Mouse (Mus musculus) heart, postnatal 0 days (tissue): ENCODE results near the gene Mier2. TPM values are rescaled to one million over a fixed set of nuclear protein-coding genes. Genes with fewer than 3 reads are reported as not detected.

Experiments used
- ATAC-seq: fragments of 200-750 bp; cut with Nextera tagmentation; 2 replicates; pipeline ENCODE4 v1.8.0; 2017; ENCODE audit warnings: low read depth, moderate number of reproducible peaks, moderate library complexity; ENCODE audit not compliant: insufficient read depth
- DNase-seq: peaks from one replicate; pipeline ENCODE4 v3.0.0-alpha.2; 2016; ENCODE audit warnings: low spot score
- H3K27ac ChIP-seq: fragments of 300-500 bp; sonication (generic); 2 replicates; pipeline ENCODE4 v1.5.1; 2014; ENCODE audit warnings: low read depth, mild to moderate bottlenecking
- H3K27me3 ChIP-seq: fragments of 300-500 bp; sonication (generic); 2 replicates; pipeline ENCODE4 v1.6.1; 2014; ENCODE audit warnings: low read length, mixed read lengths; ENCODE audit not compliant: control insufficient read depth, insufficient read depth
- H3K36me3 ChIP-seq: fragments of 300-500 bp; sonication (generic); replicated peaks from 2 replicates; pipeline ENCODE4 v1.6.1; 2014; ENCODE audit warnings: low read length, mixed read lengths; ENCODE audit not compliant: control insufficient read depth, insufficient read depth
- H3K4me1 ChIP-seq: fragments of 300-500 bp; sonication (generic); 2 replicates; pipeline ENCODE4 v1.6.1; 2014; ENCODE audit warnings: antibody characterized with exemption; ENCODE audit not compliant: control insufficient read depth, insufficient read depth
- H3K4me2 ChIP-seq: fragments of 300-500 bp; sonication (generic); 2 replicates; pipeline ENCODE4 v1.6.1; 2014; ENCODE audit warnings: low read depth, mild to moderate bottlenecking, low read length, moderate library complexity
- H3K4me3 ChIP-seq: fragments of 300-500 bp; sonication (generic); 2 replicates; pipeline ENCODE4 v1.5.1; 2014; ENCODE audit warnings: low read depth, low read length
- H3K9ac ChIP-seq: fragments of 300-500 bp; sonication (generic); replicated peaks from 2 replicates; pipeline ENCODE4 v1.6.1; 2014; ENCODE audit warnings: low read depth, low read length, mixed read lengths
- H3K9me3 ChIP-seq: fragments of 300-500 bp; sonication (generic); replicated peaks from 2 replicates; pipeline ENCODE4 v1.6.1; 2016; ENCODE audit warnings: low read length; ENCODE audit not compliant: control insufficient read depth
- CTCF ChIP-seq: IDR thresholded peaks from 2 replicates; pipeline ENCODE4 v1.5.1; 2016; ENCODE audit warnings: antibody characterized with exemption, control low read depth, low read depth
- EP300 ChIP-seq: IDR thresholded peaks from 2 replicates; pipeline ENCODE4 v1.6.1; 2016; ENCODE audit warnings: antibody characterized with exemption, low read depth
- WGBS: fragments of 180-500 bp; shearing (Covaris S2); extraction: QIAGEN DNeasy Blood & Tissue Kit; methylation state at CpG from one replicate; pipeline ENCODE4 v1.1.7; 2014; 5-methylcytosine and 5-hydroxymethylcytosine counted together
- polyA plus RNA-seq: library from polyadenylated mRNA; unstranded; fragments of >200 nt; fragmentation: Nextera tagmentation; extraction: Ambion mirVana; gene quantifications from 2 replicates; pipeline ENCODE4 v1.2.1, GENCODE M21; 2015
- total RNA-seq: library from RNA; depleted of rRNA; stranded (reverse); fragments of >200 nt; gene quantifications from 2 replicates; pipeline ENCODE4 v1.2.3, GENCODE M21; 2014; ENCODE audit warnings: low replicate concordance; rRNA removed

The Mier2 gene
- total RNA-seq = 32.7 and 47.8 TPM in 2 replicates
- polyA plus RNA-seq = 11.8 and 12.0 TPM in 2 replicates

DNA sequence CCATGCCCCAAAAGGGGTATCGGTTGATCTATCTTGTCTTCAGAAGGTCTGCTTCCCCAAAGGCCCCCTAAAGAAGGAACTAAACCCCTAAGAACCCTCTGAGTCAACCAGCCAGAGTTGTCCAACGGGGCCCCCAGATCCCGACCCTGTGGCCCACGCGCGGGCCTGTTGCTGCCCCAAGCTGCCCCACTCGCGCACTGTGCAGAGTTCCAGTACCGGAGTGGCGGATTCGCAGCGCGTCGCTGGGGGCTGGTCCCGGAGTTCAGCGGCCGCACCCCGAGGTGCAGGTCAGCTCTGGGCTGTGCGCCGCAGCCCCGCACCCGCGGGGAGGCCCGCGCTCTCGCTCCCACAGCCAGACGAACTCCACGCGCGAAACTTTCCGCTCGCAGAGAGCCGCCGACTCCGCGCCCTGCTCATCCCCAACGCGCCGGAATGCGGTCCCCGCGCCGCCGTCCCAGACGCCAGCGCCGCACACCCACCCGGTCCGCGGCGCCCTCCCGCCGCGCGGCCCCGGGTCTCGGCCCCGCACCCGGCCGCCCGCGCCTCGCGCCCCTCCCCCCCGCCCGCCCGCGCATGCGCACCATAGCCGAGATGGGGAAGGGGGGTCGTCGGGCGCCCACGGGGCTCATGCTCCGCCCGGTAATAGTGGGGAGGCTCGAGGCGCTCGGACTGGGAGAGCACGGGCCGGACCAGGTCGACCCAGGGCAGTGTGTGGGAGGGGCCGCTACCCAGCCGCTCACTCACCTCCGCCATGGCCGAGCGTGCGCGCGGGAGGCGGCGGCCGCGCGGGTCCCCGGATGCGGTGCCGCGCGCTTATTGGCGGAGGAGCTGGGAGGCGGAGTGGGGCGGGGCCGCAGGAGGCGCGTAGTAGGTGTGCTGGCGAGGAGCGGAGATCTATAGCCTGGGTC, at the start of gene Mier2:
TSS of gene Mier2 (minus strand) at position 870 of the 908 bp plus-strand sequence.
- ATAC-seq (peak; percentile 75), DNase-seq (peak; percentile 49)
- Histone ChIP-seq H3K4me1 (peaks cover 14% of the 10 kb centered on the region), H3K27me3 (no peaks in the 10 kb centered on the region), H3K36me3 (peaks cover 11% of the 10 kb centered on the region), H3K4me3 (peak within 1 kb of the TSS; percentile 94), H3K4me2 (peak within 1 kb of the TSS; percentile 98), H3K27ac (0 out of 2 replicates have a peak within 1 kb of the TSS, but pooled peaks have one; percentile 14), H3K9ac (peak within 1 kb of the TSS; percentile 82), H3K9me3 (no peaks in the 10 kb centered on the region)
- WGBS = 1% methylated on average over 58 of the region's 108 CpGs
- TF ChIP-seq CTCF = no peak

DNA sequence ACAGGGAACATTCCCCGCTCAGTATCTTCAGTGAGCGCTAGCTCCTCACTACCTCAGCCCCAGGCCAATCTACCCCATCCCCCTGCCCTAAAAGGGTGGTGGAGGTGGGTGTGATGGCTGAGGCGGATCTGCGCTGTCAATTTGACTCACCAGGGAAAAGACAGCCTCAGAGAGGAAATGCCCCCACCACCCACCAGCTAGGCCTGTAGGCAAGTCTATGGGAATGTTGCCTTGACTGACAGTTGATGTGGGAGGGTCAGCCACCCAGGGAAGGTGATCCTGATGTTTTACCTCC, 42.9 kb upstream of the Mier2 start:
- TF ChIP-seq EP300 (no peak), CTCF (no peak)
- Histone ChIP-seq H3K9me3 (no peaks in the 10 kb centered on the region), H3K4me1 (no peaks in the 10 kb centered on the region), H3K36me3 (no peaks in the 10 kb centered on the region), H3K27ac (no peak overlapping the region), H3K27me3 (peaks cover 21% of the 10 kb centered on the region), H3K4me3 (no peak overlapping the region), H3K9ac (no peak overlapping the region), H3K4me2 (no peak overlapping the region)
- 67% methylated on average over 4 of the region's 4 CpGs for WGBS
- DNase-seq = no peak
- ATAC-seq = no peak

DNA sequence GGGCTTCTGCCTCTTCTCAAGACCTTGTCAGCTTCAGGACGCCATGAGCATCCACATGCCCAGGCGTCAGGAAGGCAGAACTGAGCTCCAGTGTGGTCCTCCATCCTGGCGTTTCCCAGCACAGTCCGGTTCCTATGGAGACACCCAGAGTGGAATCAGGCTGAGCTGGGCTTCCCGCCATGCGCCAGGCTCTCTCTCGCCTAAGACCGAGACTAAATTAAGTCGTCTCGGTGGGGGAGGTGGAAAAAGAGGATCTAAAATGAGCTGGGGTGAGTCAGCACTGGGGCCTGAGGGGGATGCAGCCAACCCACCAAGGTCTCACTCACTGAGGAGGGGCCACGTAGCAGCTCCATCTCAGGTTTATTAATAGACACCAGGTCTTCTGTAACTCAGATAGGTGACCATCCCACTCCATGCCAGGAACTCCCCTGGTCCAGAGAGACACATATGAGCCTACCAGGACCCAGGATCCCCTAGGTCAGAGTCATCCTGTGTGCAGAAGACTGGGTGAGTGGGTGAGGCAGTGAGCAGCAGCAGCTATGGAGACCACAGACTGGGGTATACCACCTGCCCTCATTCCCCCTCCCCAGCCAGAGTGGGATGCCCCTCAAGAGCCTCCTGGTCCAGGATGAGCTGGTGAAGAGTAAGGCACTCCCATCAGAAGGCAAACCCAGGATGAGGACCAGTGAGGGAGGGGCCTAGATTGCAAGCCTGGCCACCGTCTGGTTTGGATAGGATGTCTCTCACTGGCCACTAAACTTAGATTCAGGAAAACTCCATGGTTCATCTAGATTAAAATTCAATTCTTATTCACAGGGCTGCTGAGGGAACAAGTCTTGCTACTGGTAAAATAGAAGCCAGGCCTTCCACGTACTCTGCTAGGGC, 42.3 kb upstream of the Mier2 start:
- DNase-seq (no peak), ATAC-seq (no peak)
- Histone ChIP-seq H3K4me1 (no peaks in the 10 kb centered on the region), H3K4me2 (no peak overlapping the region), H3K9me3 (no peaks in the 10 kb centered on the region), H3K9ac (no peak overlapping the region), H3K36me3 (no peaks in the 10 kb centered on the region), H3K4me3 (no peak overlapping the region), H3K27ac (no peak overlapping the region), H3K27me3 (peaks cover 21% of the 10 kb centered on the region)
- 17% methylated on average over 13 of the region's 13 CpGs for WGBS
- no peak for TF ChIP-seq EP300
- no peak for TF ChIP-seq CTCF

DNA sequence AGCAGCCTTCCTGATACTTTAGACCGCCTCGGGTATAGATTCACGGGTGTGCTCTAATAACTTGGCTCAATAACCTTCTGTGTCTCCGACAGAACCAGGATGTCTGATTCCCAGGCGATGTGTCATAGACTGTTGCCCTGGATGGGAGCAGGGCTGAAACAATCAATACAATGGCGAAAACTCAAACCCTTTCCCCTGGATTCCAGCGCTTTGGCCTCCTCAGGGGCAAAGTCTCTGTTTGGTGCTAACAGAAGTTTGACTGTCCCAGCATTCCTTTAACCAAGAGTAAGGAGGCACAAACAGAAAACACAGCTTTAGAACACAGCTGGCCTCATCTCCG, 40.6 kb upstream of the Mier2 start:
- no peak; the same call in 1 of the 2 replicates for ATAC-seq
- WGBS = 55% methylated on average over 8 of the region's 8 CpGs
- H3K27ac ChIP-seq = no peak overlapping the region

DNA sequence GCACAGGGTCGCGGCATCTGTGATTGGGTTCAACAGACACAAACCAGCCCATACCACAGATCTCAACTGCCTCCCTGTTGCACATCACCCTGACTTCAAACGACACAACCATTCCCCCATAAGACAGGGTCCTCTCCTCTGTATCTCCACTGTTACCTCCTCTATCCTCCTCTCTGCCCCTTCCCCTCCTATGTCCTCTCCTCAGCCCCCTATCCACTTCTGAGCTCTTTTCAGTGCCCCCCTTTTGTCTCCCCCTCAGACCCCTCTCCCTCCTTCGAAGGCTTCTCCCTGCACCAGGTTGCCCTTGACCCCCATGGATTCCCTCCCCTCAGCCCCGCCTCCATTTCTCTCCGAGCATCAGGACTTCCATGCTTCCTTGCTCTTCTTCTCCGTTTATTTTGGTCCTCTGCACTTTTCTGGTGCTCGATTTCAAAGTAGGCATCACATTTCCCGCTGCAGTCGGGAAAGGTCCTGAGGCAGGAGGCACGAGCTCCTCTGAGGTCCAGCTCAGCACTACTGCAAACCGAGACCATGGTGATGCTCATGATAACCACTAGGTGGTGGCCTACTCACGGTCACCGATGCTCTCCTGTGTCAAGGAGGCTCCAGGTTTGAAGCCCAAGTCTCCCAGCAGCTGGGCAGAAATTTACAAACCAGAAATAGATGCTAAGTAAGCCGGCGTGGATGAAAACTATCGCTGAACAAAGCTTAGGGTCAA, 40.0 kb upstream of the Mier2 start:
- no peak overlapping the region for H3K27ac ChIP-seq
- peaks cover 21% of the 10 kb centered on the region for H3K27me3 ChIP-seq
- no peaks in the 10 kb centered on the region for H3K36me3 ChIP-seq
- ATAC-seq (peak; percentile 79), DNase-seq (peak; percentile 75)
- H3K4me2 ChIP-seq = no peak overlapping the region
- TF ChIP-seq EP300 = no peak
- TF ChIP-seq CTCF = peak; percentile 92
- H3K9ac ChIP-seq = no peak overlapping the region
- 17% methylated on average over 17 of the region's 17 CpGs for WGBS
- H3K4me3 ChIP-seq = no peak overlapping the region
- no peaks in the 10 kb centered on the region for H3K4me1 ChIP-seq
- no peaks in the 10 kb centered on the region for H3K9me3 ChIP-seq

More for the DNA sequence above, 40.6 kb upstream of the Mier2 start:
- H3K36me3 ChIP-seq = no peaks in the 10 kb centered on the region
- no peak overlapping the region for H3K4me2 ChIP-seq
- H3K27me3 ChIP-seq = peaks cover 21% of the 10 kb centered on the region
- DNase-seq = no peak
- TF ChIP-seq CTCF = no peak
- no peak for TF ChIP-seq EP300
- no peaks in the 10 kb centered on the region for H3K9me3 ChIP-seq
- H3K4me3 ChIP-seq = no peak overlapping the region
- H3K4me1 ChIP-seq = no peaks in the 10 kb centered on the region
- no peak overlapping the region for H3K9ac ChIP-seq
